In genomic region chr17:27040304-27041045, GRCm38 (mm10) we compare ENCODE assay signal across 9 mouse cellular contexts. TPM values are rescaled to one million over a fixed set of nuclear protein-coding genes. Genes with fewer than 3 reads are reported as not detected.
DNase-seq lines count a peak whose midpoint lies in the region; ATAC-seq and TF ChIP-seq lines count a peak whose summit lies in the region.
"Had no signal": no experiment of that assay in that cellular context is flagged by ENCODE, and none has a peak within 500 bp of the region (broad histone marks: within the 10 kb centered on the region; RNA-seq: fewer than 3 reads in every experiment).

No protein-coding gene starts in this region.

- peak overlapping the region; percentile 39; the same call in 1 of the 2 replicates for H3K9ac ChIP-seq in heart, embryonic 16.5 days (ENCODE audit: low read length)
- H3K9ac ChIP-seq in forebrain, embryonic 14.5 days (ENCODE audit: low read length): 0 out of 2 replicates have a peak overlapping the region, but pooled peaks have one; percentile 17
- H3K9ac ChIP-seq: liver, embryonic 15.5 days had no signal

- H3K4me1 ChIP-seq in heart, embryonic 16.5 days (ENCODE audit: control insufficient read depth, insufficient read depth, low read length): peaks cover 21% of the 10 kb centered on the region
- H3K4me1 ChIP-seq in forebrain, embryonic 14.5 days (ENCODE audit: control insufficient read depth, insufficient read depth, low read length): peaks cover 3% of the 10 kb centered on the region; the same call in 1 of the 2 replicates
- 0 out of 2 replicates have a peak, but pooled peaks cover 8% of the 10 kb centered on the region for H3K4me1 ChIP-seq in cerebellum, adult 2 months (ENCODE audit: control insufficient read depth, insufficient read depth, low read length)

- intact Hi-C loops in heart, postnatal 25 days (cut with DNase I): no loop called here

- TF ChIP-seq POLR2A in cerebellum, adult 2 months (IDR thresholded peaks at IDR 0.05; ENCODE audit: borderline replicate concordance, insufficient read depth, low read length): no peak

- H3K9me3 ChIP-seq in heart, embryonic 16.5 days (replicated peaks; ENCODE audit: control insufficient read depth, low read length): no peaks in the 10 kb centered on the region
- H3K9me3 ChIP-seq in forebrain, embryonic 14.5 days (replicated peaks; ENCODE audit: control insufficient read depth, low read length): no peaks in the 10 kb centered on the region
- H3K9me3 ChIP-seq: liver, embryonic 15.5 days had no signal

- no peak for TF ChIP-seq CTCF in cerebellum, adult 2 months (IDR thresholded peaks at IDR 0.05; ENCODE audit: borderline replicate concordance, insufficient read depth, low read depth, low read length)

- 30% methylated on average over 20 of the region's 20 CpGs for WGBS in heart, embryonic 16.5 days
- 15% methylated on average over 20 of the region's 20 CpGs for WGBS in forebrain, embryonic 14.5 days
- 51% methylated on average over 20 of the region's 20 CpGs for WGBS in cerebellum, adult 2 months

- no peak overlapping the region for H3K4me3 ChIP-seq in heart, embryonic 16.5 days (ENCODE audit: low read length)
- H3K4me3 ChIP-seq in forebrain, embryonic 14.5 days (ENCODE audit: low read depth, low read length): no peak overlapping the region
- no peak overlapping the region for H3K4me3 ChIP-seq in cerebellum, adult 2 months (replicated peaks; ENCODE audit: insufficient read depth, low read depth, low read length)
- H3K4me3 ChIP-seq: liver, embryonic 15.5 days had no signal

- no peaks in the 10 kb centered on the region for H3K27me3 ChIP-seq in heart, embryonic 16.5 days (ENCODE audit: control insufficient read depth, insufficient read depth, low read length)
- no peaks in the 10 kb centered on the region for H3K27me3 ChIP-seq in forebrain, embryonic 14.5 days (replicated peaks; ENCODE audit: control insufficient read depth, insufficient read depth, low read length)
- H3K27me3 ChIP-seq in splenic B cell, adult 2 months (ENCODE audit: control insufficient read depth, insufficient read depth, low read length, poor library complexity, severe bottlenecking): no peaks in the 10 kb centered on the region
- H3K27me3 ChIP-seq in cerebellum, adult 2 months (ENCODE audit: control insufficient read depth, insufficient read depth, low read length): no peaks in the 10 kb centered on the region
- H3K27me3 ChIP-seq: liver, embryonic 15.5 days had no signal

- no peaks in the 10 kb centered on the region for H3K36me3 ChIP-seq in heart, embryonic 16.5 days (ENCODE audit: control insufficient read depth, insufficient read depth)
- H3K36me3 ChIP-seq in forebrain, embryonic 14.5 days (ENCODE audit: control insufficient read depth, insufficient read depth, low read length): no peaks in the 10 kb centered on the region
- no peaks in the 10 kb centered on the region for H3K36me3 ChIP-seq in splenic B cell, adult 2 months (ENCODE audit: control insufficient read depth, insufficient read depth, low read length, poor library complexity, severe bottlenecking)
- H3K36me3 ChIP-seq: liver, embryonic 15.5 days had no signal

- no peak for ATAC-seq in heart, embryonic 16.5 days (replicated peaks; ENCODE audit: extremely low read depth, insufficient read depth, low FRiP score)
- ATAC-seq in forebrain, embryonic 14.5 days: 0 out of 2 replicates have a peak, but pooled peaks have one; percentile 12

- H3K27ac ChIP-seq in heart, embryonic 16.5 days (ENCODE audit: low read length): no peak overlapping the region
- no peak overlapping the region for H3K27ac ChIP-seq in forebrain, embryonic 14.5 days (ENCODE audit: low read depth, low read length)
- H3K27ac ChIP-seq in cerebellum, adult 2 months (ENCODE audit: insufficient read depth, low read length): no peak overlapping the region
- H3K27ac ChIP-seq: liver, embryonic 15.5 days had no signal

- DNase-seq in heart, postnatal 25 days (ENCODE audit: low spot score): no peak
- DNase-seq in forebrain, embryonic 14.5 days (ENCODE audit: low spot score): peak; percentile 48
- DNase-seq in kidney, postnatal 4 days: peak; percentile 79 to 87
- DNase-seq in splenic B cell, adult 2 months (ENCODE audit: low read depth, low spot score): peak; percentile 59
- DNase-seq in urinary bladder, postnatal 4 days (ENCODE audit: low spot score in 2 of 2): no peak
- DNase-seq in cerebellum, adult 2 months: no peak
- DNase-seq in heart, postnatal 4 days: no peak

- H3K4me2 ChIP-seq in heart, embryonic 16.5 days (ENCODE audit: low read depth, low read length): peak overlapping the region; percentile 27
- peak overlapping the region; percentile 40 for H3K4me2 ChIP-seq in forebrain, embryonic 14.5 days (ENCODE audit: low read length)
- H3K4me2 ChIP-seq: liver, embryonic 15.5 days had no signal

RNA-seq across cellular contexts. Expression of gene Bak1, which starts 11.7 kb away (rescaled TPM):
- polyA plus RNA-seq in heart, embryonic 16.5 days (2015; fragmentation: Nextera tagmentation; extraction: Ambion mirVana): 5.8 and 6.2 TPM in 2 replicates
- total RNA-seq in heart, postnatal 25 days (2021): 10 to 100 TPM; 18.2 to 24.2 TPM
- polyA plus RNA-seq in forebrain, embryonic 14.5 days (2014; fragmentation: Nextera tagmentation; extraction: Ambion mirVana): 4.8 and 7.6 TPM in 2 replicates
- polyA plus RNA-seq in cerebellum, adult 2 months (2012; rRNA removed): 19.0 and 19.9 TPM in 2 replicates
- 10 to 100 TPM; 46.8 to 52.4 TPM for total RNA-seq in heart, postnatal 4 days (2021)

RNA-seq across cellular contexts. Expression of gene Itpr3, which starts 16.6 kb away (rescaled TPM):
- 2.2 and 2.6 TPM in 2 replicates for polyA plus RNA-seq in heart, embryonic 16.5 days (2015; fragmentation: Nextera tagmentation; extraction: Ambion mirVana)
- 1 to 10 TPM; 4.6 to 6.8 TPM for total RNA-seq in heart, postnatal 25 days (2021)
- polyA plus RNA-seq in forebrain, embryonic 14.5 days (2014; fragmentation: Nextera tagmentation; extraction: Ambion mirVana): 0.61 and 0.79 TPM in 2 replicates
- polyA plus RNA-seq in cerebellum, adult 2 months (2012; rRNA removed): 6.5 and 7.6 TPM in 2 replicates
- 1 to 10 TPM; 7.5 to 8.2 TPM for total RNA-seq in heart, postnatal 4 days (2021)

Comparison
In these comparisons a context has a peak if more than half of its experiments do, and no peak if none do; other contexts are left out.
1. DNase-seq: peak in forebrain, embryonic 14.5 days (single experiment), kidney, postnatal 4 days (2 of 2) and splenic B cell, adult 2 months (single experiment); none in heart, postnatal 25 days (single experiment), urinary bladder, postnatal 4 days (0 of 2), cerebellum, adult 2 months (0 of 2) and heart, postnatal 4 days (single experiment).